In genomic region chr17:26938731-26939130, GRCm38 (mm10) we compare ENCODE assay signal across 7 mouse cellular contexts. TPM values are rescaled to one million over a fixed set of nuclear protein-coding genes. Genes with fewer than 3 reads are reported as not detected.
A peak's percentile ranks its signal among the peaks of the same experiment; 100 is the strongest.
DNase-seq lines count a peak whose midpoint lies in the region; ATAC-seq and TF ChIP-seq lines count a peak whose summit lies in the region.

No protein-coding gene starts in this region.

- H3K36me3 ChIP-seq in hindbrain, embryonic 11.5 days (ENCODE audit: control insufficient read depth, insufficient read depth, low read length), result peaks cover 3% of the 10 kb centered on the region; the same call in 1 of the 2 replicates

- intact Hi-C loops in left cerebral cortex, adult 2 months (cut with DNase I), result no loop called here
- intact Hi-C loops in left cerebral cortex, postnatal 14 days (cut with DNase I), result no loop called here

- peak; percentile 4; the same call in 1 of the 2 replicates for ATAC-seq in hindbrain, embryonic 11.5 days (ENCODE audit: low FRiP score)
- ATAC-seq in megakaryocyte, adult 5-6 weeks (ENCODE audit: poor library complexity, severe bottlenecking), result 0 out of 2 replicates have a peak, but pooled peaks have one; percentile 4

- no peaks in the 10 kb centered on the region for H3K9me3 ChIP-seq in hindbrain, embryonic 11.5 days (ENCODE audit: control insufficient read depth, low read length)

- peak overlapping the region; percentile 85 for H3K27ac ChIP-seq in left cerebral cortex, adult 2 months
- H3K27ac ChIP-seq in hindbrain, embryonic 11.5 days (ENCODE audit: low read depth, low read length), result peak overlapping the region; percentile 40

- H3K4me2 ChIP-seq in hindbrain, embryonic 11.5 days (replicated peaks; ENCODE audit: low read depth, low read length), result peak overlapping the region; percentile 93

- H3K9ac ChIP-seq in hindbrain, embryonic 11.5 days (ENCODE audit: low read depth, low read length), result peak overlapping the region; percentile 38

- H3K4me3 ChIP-seq in left cerebral cortex, adult 2 months, result peak overlapping the region; percentile 88
- H3K4me3 ChIP-seq in hindbrain, embryonic 11.5 days (ENCODE audit: low read depth, low read length), result peak overlapping the region; percentile 57

- H3K27me3 ChIP-seq in hindbrain, embryonic 11.5 days (ENCODE audit: control insufficient read depth, insufficient read depth, low read length), result no peaks in the 10 kb centered on the region

- H3K4me1 ChIP-seq in hindbrain, embryonic 11.5 days (replicated peaks; ENCODE audit: control insufficient read depth, insufficient read depth, low read length), result peaks cover 13% of the 10 kb centered on the region

- no peak for DNase-seq in left cerebral cortex, adult 2 months (ENCODE audit: extremely low spot score in 1 of 2, low spot score in 2 of 2)
- no peak for DNase-seq in left cerebral cortex, postnatal 14 days (ENCODE audit: low spot score in 2 of 2)
- peak; percentile 55 to 62 for DNase-seq in cerebellum, postnatal 14 days
- DNase-seq in hindbrain, embryonic 11.5 days (ENCODE audit: low spot score), result peak; percentile 11
- no peak for DNase-seq in left cerebral cortex, adult 8-10 months (ENCODE audit: low spot score in 2 of 2)
- DNase-seq in urinary bladder, postnatal 36 days (ENCODE audit: low spot score in 2 of 2), result no peak

- no peak for TF ChIP-seq CTCF in left cerebral cortex, adult 2 months (IDR thresholded peaks at IDR 0.05)

- WGBS in hindbrain, embryonic 11.5 days, result 0% methylated on average over 22 of the region's 22 CpGs

RNA-seq across cellular contexts. Expression of gene Cuta, which starts 0.6 kb away (rescaled TPM):
- total RNA-seq in left cerebral cortex, adult 2 months (2021), result 100 to 1,000 TPM; 103 to 110 TPM
- total RNA-seq in left cerebral cortex, postnatal 14 days (2021), result 100 to 1,000 TPM; 127 to 133 TPM
- polyA plus RNA-seq in hindbrain, embryonic 11.5 days (2014; fragmentation: Nextera tagmentation; extraction: Ambion mirVana), result 135 and 154 TPM in 2 replicates
- 138 and 155 TPM in 2 replicates for total RNA-seq in megakaryocyte, adult 5-6 weeks (2015)
- 56.9 and 73.0 TPM in 2 replicates for total RNA-seq in megakaryocyte, adult 5-6 weeks (2017)
- total RNA-seq in left cerebral cortex, adult 8-10 months (2022), result 100 to 1,000 TPM in 2 of 4 experiments, 10 to 100 TPM in 2; 86.5 to 102 (median 97.7) TPM

RNA-seq across cellular contexts. Expression of gene Syngap1, which starts 2.3 kb away (rescaled TPM):
- total RNA-seq in left cerebral cortex, adult 2 months (2021), result 100 to 1,000 TPM; 452 to 471 TPM
- total RNA-seq in left cerebral cortex, postnatal 14 days (2021), result 100 to 1,000 TPM; 594 to 653 TPM
- polyA plus RNA-seq in hindbrain, embryonic 11.5 days (2014; fragmentation: Nextera tagmentation; extraction: Ambion mirVana), result 3.4 and 4.7 TPM in 2 replicates
- total RNA-seq in megakaryocyte, adult 5-6 weeks (2015), result 1.6 and 3.9 TPM in 2 replicates
- 0.33 and 0.89 TPM in 2 replicates for total RNA-seq in megakaryocyte, adult 5-6 weeks (2017)
- 100 to 1,000 TPM; 329 to 367 (median 348) TPM for total RNA-seq in left cerebral cortex, adult 8-10 months (2022)

RNA-seq across cellular contexts. Expression of gene Phf1, which starts 5.9 kb away (rescaled TPM):
- 10 to 100 TPM; 33.8 to 39.5 TPM for total RNA-seq in left cerebral cortex, adult 2 months (2021)
- 10 to 100 TPM; 16.8 to 20.2 TPM for total RNA-seq in left cerebral cortex, postnatal 14 days (2021)
- 4.5 and 5.5 TPM in 2 replicates for polyA plus RNA-seq in hindbrain, embryonic 11.5 days (2014; fragmentation: Nextera tagmentation; extraction: Ambion mirVana)
- 11.6 and 11.7 TPM in 2 replicates for total RNA-seq in megakaryocyte, adult 5-6 weeks (2015)
- total RNA-seq in megakaryocyte, adult 5-6 weeks (2017), result 10.6 and 15.5 TPM in 2 replicates
- 10 to 100 TPM; 37.2 to 42.2 (median 38.0) TPM for total RNA-seq in left cerebral cortex, adult 8-10 months (2022)

RNA-seq across cellular contexts. Expression of gene Kifc5b, which starts 21.8 kb away (rescaled TPM):
- 1 to 10 TPM; 3.3 to 4.6 TPM for total RNA-seq in left cerebral cortex, adult 2 months (2021)
- 1 to 10 TPM; 2.9 to 3.3 TPM for total RNA-seq in left cerebral cortex, postnatal 14 days (2021)
- 4.6 and 5.9 TPM in 2 replicates for polyA plus RNA-seq in hindbrain, embryonic 11.5 days (2014; fragmentation: Nextera tagmentation; extraction: Ambion mirVana)
- 4.1 and 4.5 TPM in 2 replicates for total RNA-seq in megakaryocyte, adult 5-6 weeks (2015)
- 10.8 and 13.8 TPM in 2 replicates for total RNA-seq in megakaryocyte, adult 5-6 weeks (2017)
- 1 to 10 TPM; 2.8 to 4.9 (median 3.5) TPM for total RNA-seq in left cerebral cortex, adult 8-10 months (2022)

RNA-seq across cellular contexts. Expression of gene Zbtb9, which starts 34.2 kb away (rescaled TPM):
- total RNA-seq in left cerebral cortex, adult 2 months (2021), result 10 to 100 TPM; 16.3 to 18.3 TPM
- total RNA-seq in left cerebral cortex, postnatal 14 days (2021), result 10 to 100 TPM; 16.1 to 16.3 TPM
- polyA plus RNA-seq in hindbrain, embryonic 11.5 days (2014; fragmentation: Nextera tagmentation; extraction: Ambion mirVana), result 10.5 and 13.2 TPM in 2 replicates
- total RNA-seq in megakaryocyte, adult 5-6 weeks (2015), result 4.5 and 4.7 TPM in 2 replicates
- 13.3 and 14.4 TPM in 2 replicates for total RNA-seq in megakaryocyte, adult 5-6 weeks (2017)
- total RNA-seq in left cerebral cortex, adult 8-10 months (2022), result 10 to 100 TPM; 13.1 to 15.9 (median 14.7) TPM

Comparison
In these comparisons a context has a peak if more than half of its experiments do, and no peak if none do; other contexts are left out.
1. DNase-seq: peak in cerebellum, postnatal 14 days (2 of 2) and hindbrain, embryonic 11.5 days (single experiment); none in left cerebral cortex, adult 2 months (0 of 2), left cerebral cortex, postnatal 14 days (0 of 2), left cerebral cortex, adult 8-10 months (0 of 2) and urinary bladder, postnatal 36 days (0 of 2).
2. RNA of gene Syngap1, which starts 2.3 kb away (total RNA-seq): 594 to 653 TPM in left cerebral cortex, postnatal 14 days, 452 to 471 TPM in left cerebral cortex, adult 2 months and 329 to 367 TPM in left cerebral cortex, adult 8-10 months; 0.33 to 3.9 TPM in megakaryocyte, adult 5-6 weeks; every median in the first group is over 10 times any median in the second.